Mouse (Mus musculus) neural tube, embryonic 10.5 days (tissue): ENCODE measurements at regions not wholly inside any gene's neighbourhood (a gene's known extent, or its start where the extent isn't known, plus 50 kb on each side); places are given as distances from the start of the nearest gene placed in this dataset.

Source experiments
- DNase-seq: peaks from one replicate; pipeline ENCODE4 v3.0.0-alpha.2; 2017; ENCODE audit warnings: low spot score; ENCODE audit errors: extremely low spot score

- DNase-seq, result no peak
Observed at GRCm38 (mm10) chr1:100551293-100551692, 778.7 kb downstream of the Cntnap5b start.

GRCm38 (mm10) chr1:100556937-100557336 is 784.4 kb downstream of the Cntnap5b start:
- DNase-seq, result peak; percentile 35
